Mouse (Mus musculus): ENCODE results near the gene Cyb5r3. TPM values are rescaled to one million over a fixed set of nuclear protein-coding genes. Genes with fewer than 3 reads are reported as not detected.

Gene Cyb5r3
- polyA plus RNA-seq, 1 experiment from 2014 or later = 248 TPM

DNA sequence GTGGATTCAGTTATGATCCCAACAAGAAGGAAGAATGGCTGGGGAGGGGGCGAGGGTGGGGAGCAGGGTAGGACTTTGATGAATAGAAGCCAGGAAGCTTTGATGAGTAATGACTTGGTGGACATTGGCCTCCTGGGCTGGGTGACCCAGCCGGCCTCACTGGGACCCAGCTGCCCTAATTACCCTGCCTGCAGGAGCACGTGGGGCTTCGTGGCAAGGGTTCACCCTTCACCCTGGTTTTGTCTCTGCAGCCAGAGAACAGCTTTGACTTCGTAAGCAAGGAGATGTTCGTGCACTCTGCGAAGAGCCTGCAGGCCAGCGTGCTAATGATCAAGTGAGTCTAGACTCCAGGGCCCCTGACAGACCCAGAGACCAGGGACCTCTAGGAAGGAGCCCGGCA, 58.3 kb downstream of the Cyb5r3 start:
- peaks cover 47% of the 10 kb centered on the region; the same call in 1 of the 2 replicates for H3K36me3 ChIP-seq (ENCODE audit: inconsistent target)

DNA sequence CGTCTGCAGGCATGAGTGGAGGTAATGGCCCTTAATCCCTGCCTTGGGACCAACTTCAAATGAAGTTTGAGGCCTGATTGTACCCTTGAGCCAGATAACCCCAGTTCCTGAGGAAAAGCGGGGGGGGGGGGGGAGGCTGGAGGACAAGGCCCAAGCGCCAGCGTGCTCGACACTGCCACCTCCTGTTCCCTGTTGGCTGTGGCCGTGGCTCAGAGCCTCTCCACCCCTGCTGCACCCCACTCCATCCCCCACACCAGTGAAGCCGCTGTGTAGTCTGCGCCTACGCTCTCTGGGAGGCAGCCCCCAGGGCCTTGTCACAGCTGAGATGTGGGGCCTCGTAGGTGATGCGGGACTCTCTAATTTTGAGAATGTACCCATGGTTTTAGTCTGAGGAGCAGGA, 59.5 kb downstream of the Cyb5r3 start:
- WGBS (ENCODE audit: missing documents) = 30% methylated on average over 10 of the region's 11 CpGs
- Histone ChIP-seq H3K27ac (no peak overlapping the region), H3K4me3 (ENCODE audit: inconsistent target) (no peak overlapping the region), H3K36me3 (ENCODE audit: inconsistent target) (peaks cover 41% of the 10 kb centered on the region; the same call in 1 of the 2 replicates), H3K79me2 (ENCODE audit: inconsistent target) (no peaks in the 10 kb centered on the region; the same call in 1 of the 2 replicates)

More for the DNA sequence above, 58.3 kb downstream of the Cyb5r3 start:
- Histone ChIP-seq H3K79me2 (ENCODE audit: inconsistent target) (peaks cover 2% of the 10 kb centered on the region; the same call in 1 of the 2 replicates), H3K4me3 (ENCODE audit: inconsistent target) (no peak overlapping the region), H3K27ac (no peak overlapping the region)
- 87% methylated on average over 9 of the region's 9 CpGs for WGBS (ENCODE audit: missing documents)

DNA sequence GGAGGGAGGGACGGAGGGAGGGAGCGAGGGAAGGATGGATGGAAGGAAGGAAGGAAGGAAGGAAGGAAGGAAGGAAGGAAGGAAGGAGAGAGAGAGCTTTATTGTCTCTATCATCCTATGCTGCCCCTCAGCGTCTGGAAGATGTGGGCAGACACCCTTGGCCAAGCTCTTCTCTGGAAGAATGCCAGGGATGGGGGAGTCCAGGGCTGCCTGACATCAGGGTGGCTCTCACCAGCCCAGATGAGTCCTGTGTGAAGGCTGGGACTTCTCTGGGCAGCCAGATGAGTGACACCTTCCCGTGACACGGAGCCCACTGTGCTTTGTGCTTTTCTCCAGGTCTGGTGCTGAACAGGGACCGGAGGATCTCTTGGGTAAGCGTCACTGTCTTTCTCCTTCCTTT, 60.5 kb downstream of the Cyb5r3 start:
- Histone ChIP-seq H3K27ac (no peak overlapping the region), H3K36me3 (ENCODE audit: inconsistent target) (peaks cover 33% of the 10 kb centered on the region; the same call in 1 of the 2 replicates), H3K79me2 (ENCODE audit: inconsistent target) (no peaks in the 10 kb centered on the region), H3K4me3 (ENCODE audit: inconsistent target) (no peak overlapping the region)
- 89% methylated on average over 7 of the region's 7 CpGs for WGBS (ENCODE audit: missing documents)

DNA sequence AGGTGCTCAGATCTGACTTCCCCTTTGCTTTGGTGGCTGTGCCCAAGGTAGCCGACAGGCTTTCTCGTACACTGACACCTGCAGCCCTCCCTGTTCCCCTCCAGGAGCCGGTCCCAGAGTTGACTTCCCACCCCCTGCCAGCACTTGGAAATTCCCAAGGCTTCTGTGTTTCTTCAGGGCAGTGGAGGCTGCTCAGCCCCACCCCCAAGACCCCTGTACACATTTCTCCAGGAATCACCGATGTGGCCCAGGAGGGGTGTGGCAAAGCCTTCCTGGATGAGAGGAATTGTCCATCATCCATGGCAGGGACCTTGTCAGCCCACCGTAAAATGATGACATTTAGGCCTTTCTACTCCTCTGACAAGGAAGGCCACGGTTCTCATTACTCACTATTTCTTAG, 61.1 kb downstream of the Cyb5r3 start:
- 72% methylated on average over 6 of the region's 6 CpGs for WGBS (ENCODE audit: missing documents)
- H3K79me2 ChIP-seq (ENCODE audit: inconsistent target) = no peaks in the 10 kb centered on the region
- H3K4me3 ChIP-seq (ENCODE audit: inconsistent target) = no peak overlapping the region
- H3K36me3 ChIP-seq (ENCODE audit: inconsistent target) = peaks cover 27% of the 10 kb centered on the region; the same call in 1 of the 2 replicates
- no peak overlapping the region for H3K27ac ChIP-seq

DNA sequence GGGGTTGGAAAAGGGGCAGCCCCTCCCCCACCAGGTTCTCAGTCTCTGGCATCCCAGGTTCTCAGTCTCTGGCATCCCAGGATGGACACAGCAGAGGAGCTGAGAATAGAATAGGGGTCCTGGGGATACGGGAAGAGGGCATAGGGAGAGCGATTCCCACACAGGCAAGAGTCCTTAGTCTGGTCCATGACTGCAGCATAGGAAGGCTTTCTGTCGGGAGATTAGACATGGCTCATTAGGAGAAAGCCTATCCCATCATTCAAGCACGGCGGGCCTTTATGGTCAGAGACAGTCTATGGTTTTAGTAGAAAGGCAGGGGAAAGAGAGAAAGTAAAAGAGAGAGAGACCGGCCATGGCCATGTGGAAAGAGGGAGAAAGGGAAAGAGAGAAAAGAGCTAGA, 64.6 kb downstream of the Cyb5r3 start:
- 92% methylated on average over 6 of the region's 6 CpGs for WGBS (ENCODE audit: missing documents)
- Histone ChIP-seq H3K79me2 (ENCODE audit: inconsistent target) (no peaks in the 10 kb centered on the region), H3K27ac (no peak overlapping the region), H3K36me3 (ENCODE audit: inconsistent target) (peaks cover 16% of the 10 kb centered on the region; the same call in 1 of the 2 replicates), H3K4me3 (ENCODE audit: inconsistent target) (no peak overlapping the region)

DNA sequence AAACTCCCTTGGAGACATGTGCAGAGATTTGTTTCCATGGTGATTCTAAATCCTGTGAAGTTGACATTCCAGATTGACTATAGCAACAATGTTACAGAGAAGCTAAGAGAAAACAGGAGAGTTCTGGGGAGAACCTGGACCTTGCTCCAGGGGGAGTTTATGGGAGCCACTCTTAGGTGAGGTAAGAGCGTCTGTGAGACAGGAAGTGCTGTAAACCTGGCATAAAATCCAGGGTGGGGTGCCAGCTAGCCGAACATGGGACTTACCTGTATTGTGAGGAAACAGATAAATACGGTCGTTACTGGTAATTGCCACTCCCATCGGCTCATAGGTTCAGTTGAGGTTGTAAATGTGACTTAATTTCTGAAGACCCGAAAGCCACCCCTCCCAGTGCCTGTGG, 66.0 kb downstream of the Cyb5r3 start:
- 84% methylated on average over 6 of the region's 6 CpGs for WGBS (ENCODE audit: missing documents)
- Histone ChIP-seq H3K79me2 (ENCODE audit: inconsistent target) (no peaks in the 10 kb centered on the region), H3K36me3 (ENCODE audit: inconsistent target) (peaks cover 16% of the 10 kb centered on the region; the same call in 1 of the 2 replicates)

More for the DNA sequence above, 66.0 kb downstream of the Cyb5r3 start:
- Histone ChIP-seq H3K27ac (no peak overlapping the region), H3K4me3 (ENCODE audit: inconsistent target) (no peak overlapping the region)

Other genes starting within 250 kb of the Cyb5r3 start
- gene Tcf20, start 184.7 kb downstream of the Cyb5r3 start, polyA plus RNA-seq (2018) = 14.9 to 18.5 TPM (median 15.9 TPM) in 3 replicates
- 46.2 to 91.4 TPM (median 57.7 TPM) in 3 replicates for gene Nfam1, start 139.3 kb downstream of the Cyb5r3 start, polyA plus RNA-seq (2018)
- 16.2 to 29.9 TPM (median 28.5 TPM) in 3 replicates for gene Serhl, start 83.1 kb downstream of the Cyb5r3 start, polyA plus RNA-seq (2018)
- 36.6 to 49.8 TPM (median 45.8 TPM) in 3 replicates for gene Rrp7a, start 49.8 kb downstream of the Cyb5r3 start, polyA plus RNA-seq (2018)
- 48.8 to 64.2 TPM (median 61.5 TPM) in 3 replicates for gene Poldip3, start 23.2 kb downstream of the Cyb5r3 start, polyA plus RNA-seq (2018)
- 0.38 to 1.5 TPM (median 1.2 TPM) in 3 replicates for gene A4galt, start 79.2 kb upstream of the Cyb5r3 start, polyA plus RNA-seq (2018)
- 19.4 to 26.7 TPM (median 26.3 TPM) in 3 replicates for gene Arfgap3, start 177.7 kb upstream of the Cyb5r3 start, polyA plus RNA-seq (2018)

Measured in macrophage (primary cell).